Mouse (Mus musculus): ENCODE measurements around the gene Pkmyt1. TPM values are rescaled to one million over a fixed set of nuclear protein-coding genes. Genes with fewer than 3 reads are reported as not detected.
A peak's percentile ranks its signal among the peaks of the same experiment; 100 is the strongest.

The Pkmyt1 gene
- polyA plus RNA-seq, 1 experiment from 2014 or later = 27.2 TPM

DNA sequence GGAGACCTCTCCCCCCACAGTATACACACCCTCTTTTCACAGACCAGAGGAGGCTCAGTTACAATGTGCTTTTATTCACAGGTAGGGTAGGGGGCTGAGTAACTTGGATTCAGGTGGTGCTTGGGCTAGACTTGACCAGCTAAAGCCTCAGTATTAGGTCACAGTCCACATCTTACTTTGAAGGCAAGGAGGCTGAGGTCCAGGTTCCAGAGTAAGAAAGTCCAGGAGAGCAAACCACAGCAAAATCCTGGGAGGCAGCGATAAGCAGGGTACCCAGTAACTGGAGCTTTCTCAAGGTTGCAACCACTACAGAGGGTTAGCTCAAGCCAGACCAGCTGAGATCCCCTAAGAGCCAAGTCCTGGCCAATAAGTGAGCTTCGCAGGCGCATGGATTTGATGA is 43.6 kb upstream of the Pkmyt1 start:
- no peak overlapping the region for H3K27ac ChIP-seq (replicated peaks in 1 of 2; ENCODE audit: control insufficient read depth in 1 of 2, insufficient read depth in 1 of 2, low read depth in 2 of 2, low read length in 2 of 2)
- H3K9me3 ChIP-seq (ENCODE audit: control insufficient read depth, low read length) = no peaks in the 10 kb centered on the region
- H3K4me2 ChIP-seq (ENCODE audit: low read length) = no peak overlapping the region
- WGBS = 53% methylated on average over 3 of the region's 3 CpGs
- no peak overlapping the region for H3K4me3 ChIP-seq (ENCODE audit: control insufficient read depth in 1 of 2, insufficient read depth in 1 of 2, low read depth in 1 of 2, low read length in 2 of 2)
- H3K36me3 ChIP-seq (ENCODE audit: control insufficient read depth, insufficient read depth, low read length) = no peaks in the 10 kb centered on the region
- H3K27me3 ChIP-seq (ENCODE audit: control insufficient read depth, insufficient read depth, low read length) = peaks cover 77% of the 10 kb centered on the region
- H3K4me1 ChIP-seq (ENCODE audit: control insufficient read depth in 2 of 2, insufficient read depth in 2 of 2, low read length in 2 of 2) = peaks cover 5 to 9% of the 10 kb centered on the region in 2 experiments; a peak in 2 of 4 replicates
- ATAC-seq (ENCODE audit: insufficient number of reproducible peaks, insufficient read depth, low FRiP score, low read depth) = no peak
- H3K9ac ChIP-seq (ENCODE audit: low read length) = no peak overlapping the region

DNA sequence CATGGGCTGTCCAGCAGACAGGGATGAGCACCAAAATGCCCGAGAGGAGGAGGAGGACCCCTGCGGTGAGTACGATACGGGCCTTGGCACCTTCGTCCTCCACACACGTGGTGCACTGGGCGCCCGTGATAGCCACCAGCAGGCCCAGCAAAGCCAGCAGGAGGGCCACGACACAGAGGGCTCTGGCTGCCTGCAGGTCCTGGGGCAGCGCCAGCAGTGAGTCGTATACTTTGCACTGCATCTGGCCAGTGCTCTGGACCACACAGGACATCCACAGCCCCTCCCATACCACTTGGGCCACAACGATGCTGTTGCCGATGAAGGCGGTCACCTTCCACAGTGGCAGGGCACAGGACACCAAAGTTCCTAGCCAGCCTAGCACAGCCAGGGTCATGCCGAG is 42.9 kb upstream of the Pkmyt1 start:
- H3K4me1 ChIP-seq (ENCODE audit: control insufficient read depth in 2 of 2, insufficient read depth in 2 of 2, low read length in 2 of 2) = peaks cover 5 to 6% of the 10 kb centered on the region in 2 experiments; a peak in 2 of 4 replicates
- 0 out of 2 replicates have a peak, but pooled peaks have one; percentile 27 for ATAC-seq (ENCODE audit: insufficient number of reproducible peaks, insufficient read depth, low FRiP score, low read depth)
- no peak overlapping the region for H3K4me3 ChIP-seq (ENCODE audit: control insufficient read depth in 1 of 2, insufficient read depth in 1 of 2, low read depth in 1 of 2, low read length in 2 of 2)
- WGBS = 18% methylated on average over 15 of the region's 15 CpGs
- H3K27ac ChIP-seq (replicated peaks in 1 of 2; ENCODE audit: control insufficient read depth in 1 of 2, insufficient read depth in 1 of 2, low read depth in 2 of 2, low read length in 2 of 2) = no peak overlapping the region
- H3K27me3 ChIP-seq (ENCODE audit: control insufficient read depth, insufficient read depth, low read length) = peaks cover 72% of the 10 kb centered on the region
- H3K9me3 ChIP-seq (ENCODE audit: control insufficient read depth, low read length) = no peaks in the 10 kb centered on the region
- H3K4me2 ChIP-seq (ENCODE audit: low read length) = no peak overlapping the region
- H3K9ac ChIP-seq (ENCODE audit: low read length) = no peak overlapping the region
- no peaks in the 10 kb centered on the region for H3K36me3 ChIP-seq (ENCODE audit: control insufficient read depth, insufficient read depth, low read length)

DNA sequence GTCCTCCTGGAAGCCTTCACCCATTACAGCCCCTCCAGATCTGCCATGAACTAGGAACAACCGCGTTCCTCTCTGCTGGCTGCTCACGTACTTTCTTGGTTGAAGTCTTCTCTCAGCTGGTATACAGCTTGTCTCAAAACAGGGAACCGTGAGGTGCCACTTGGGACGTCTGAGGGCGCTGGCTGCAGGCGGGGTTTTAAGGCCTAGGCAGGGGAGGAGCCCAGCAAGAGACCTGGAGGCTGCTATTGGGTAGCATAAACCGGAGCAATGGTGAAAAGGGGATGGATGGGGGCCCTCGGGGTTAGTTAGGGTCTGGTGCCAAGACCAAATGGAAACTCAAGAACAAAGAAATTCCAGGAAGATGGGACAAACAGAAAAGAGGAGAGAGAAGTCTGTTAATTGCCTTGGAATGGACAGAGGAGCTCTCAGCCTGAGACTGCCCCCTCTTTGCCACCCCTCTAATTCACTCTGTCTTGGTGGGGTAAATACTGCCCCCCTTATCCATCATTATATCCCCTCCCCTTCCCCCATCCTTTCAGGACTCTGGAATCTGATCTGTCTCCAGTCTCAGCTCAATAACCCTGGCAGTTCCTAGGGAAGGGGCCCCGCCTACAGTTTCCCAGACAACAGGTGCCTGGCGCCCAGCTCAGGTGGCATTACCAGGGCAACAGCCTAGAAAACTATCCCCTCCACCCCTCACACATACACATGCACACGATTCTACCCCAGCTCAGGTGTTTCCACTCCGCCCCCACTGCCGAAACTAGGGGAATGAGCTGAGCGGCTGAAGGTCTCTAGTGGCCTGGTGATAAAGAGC is 42.1 kb upstream of the Pkmyt1 start, which contains the start of gene Cldn9:
TSS of gene Cldn9 (minus strand) at position 171 of the 817 bp plus-strand sequence.
- no peak for ATAC-seq (ENCODE audit: insufficient number of reproducible peaks, insufficient read depth, low FRiP score, low read depth)
- 26% methylated on average over 15 of the region's 15 CpGs for WGBS
- H3K9ac ChIP-seq (ENCODE audit: low read length) = no peak within 1 kb of the TSS
- H3K9me3 ChIP-seq (ENCODE audit: control insufficient read depth, low read length) = no peaks in the 10 kb centered on the region
- peaks cover 5 to 6% of the 10 kb centered on the region in 2 experiments; a peak in 2 of 4 replicates for H3K4me1 ChIP-seq (ENCODE audit: control insufficient read depth in 2 of 2, insufficient read depth in 2 of 2, low read length in 2 of 2)
- no peak within 1 kb of the TSS for H3K27ac ChIP-seq (replicated peaks in 1 of 2; ENCODE audit: control insufficient read depth in 1 of 2, insufficient read depth in 1 of 2, low read depth in 2 of 2, low read length in 2 of 2)
- peaks cover 63% of the 10 kb centered on the region for H3K27me3 ChIP-seq (ENCODE audit: control insufficient read depth, insufficient read depth, low read length)
- H3K4me3 ChIP-seq (ENCODE audit: control insufficient read depth in 1 of 2, insufficient read depth in 1 of 2, low read depth in 1 of 2, low read length in 2 of 2) = no peak within 1 kb of the TSS
- no peaks in the 10 kb centered on the region for H3K36me3 ChIP-seq (ENCODE audit: control insufficient read depth, insufficient read depth, low read length)
- H3K4me2 ChIP-seq (ENCODE audit: low read length) = no peak within 1 kb of the TSS

- no peak overlapping the region for H3K27ac ChIP-seq (replicated peaks in 1 of 2; ENCODE audit: control insufficient read depth in 1 of 2, insufficient read depth in 1 of 2, low read depth in 2 of 2, low read length in 2 of 2)
- no peaks in the 10 kb centered on the region for H3K36me3 ChIP-seq (ENCODE audit: control insufficient read depth, insufficient read depth, low read length)
- no peak overlapping the region for H3K4me3 ChIP-seq (ENCODE audit: control insufficient read depth in 1 of 2, insufficient read depth in 1 of 2, low read depth in 1 of 2, low read length in 2 of 2)
- H3K9me3 ChIP-seq (ENCODE audit: control insufficient read depth, low read length) = no peaks in the 10 kb centered on the region
- 75% methylated on average over 1 of the region's 1 CpGs for WGBS
- peaks cover 2 to 6% of the 10 kb centered on the region in 2 experiments; a peak in 2 of 4 replicates for H3K4me1 ChIP-seq (ENCODE audit: control insufficient read depth in 2 of 2, insufficient read depth in 2 of 2, low read length in 2 of 2)
- H3K4me2 ChIP-seq (ENCODE audit: low read length) = no peak overlapping the region
- H3K27me3 ChIP-seq (ENCODE audit: control insufficient read depth, insufficient read depth, low read length) = peaks cover 31% of the 10 kb centered on the region
- no peak for ATAC-seq (ENCODE audit: insufficient number of reproducible peaks, insufficient read depth, low FRiP score, low read depth)
- no peak overlapping the region for H3K9ac ChIP-seq (ENCODE audit: low read length)
Measured at GRCm38 (mm10) chr17:23694491-23694890, 31.6 kb upstream of the Pkmyt1 start.

DNA sequence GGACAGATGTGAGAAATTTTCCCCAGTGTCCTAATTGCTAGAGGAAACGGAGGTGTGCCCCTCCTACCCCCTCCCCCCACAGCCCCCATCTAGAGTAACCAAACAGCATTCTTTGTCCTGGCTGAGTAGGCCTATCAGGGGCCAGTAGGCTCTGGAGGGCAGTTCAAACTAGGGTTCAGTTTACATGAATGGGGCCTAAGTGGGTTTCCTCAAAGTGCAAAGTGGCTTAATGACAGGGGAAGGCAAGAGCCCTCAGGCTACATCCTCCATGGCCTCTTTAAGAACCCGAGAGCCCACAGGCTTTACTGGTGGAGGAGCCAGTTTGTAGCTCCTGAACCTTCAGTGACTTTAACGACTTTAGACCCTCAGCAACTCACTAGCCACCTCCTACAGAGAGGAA is 30.3 kb upstream of the Pkmyt1 start:
- Histone ChIP-seq H3K4me1 (ENCODE audit: control insufficient read depth in 2 of 2, insufficient read depth in 2 of 2, low read length in 2 of 2) (peaks cover 2 to 6% of the 10 kb centered on the region in 2 experiments; a peak in 2 of 4 replicates), H3K9ac (ENCODE audit: low read length) (no peak overlapping the region), H3K4me3 (ENCODE audit: control insufficient read depth in 1 of 2, insufficient read depth in 1 of 2, low read depth in 1 of 2, low read length in 2 of 2) (no peak overlapping the region), H3K27ac (replicated peaks in 1 of 2; ENCODE audit: control insufficient read depth in 1 of 2, insufficient read depth in 1 of 2, low read depth in 2 of 2, low read length in 2 of 2) (no peak overlapping the region), H3K36me3 (ENCODE audit: control insufficient read depth, insufficient read depth, low read length) (no peaks in the 10 kb centered on the region), H3K27me3 (ENCODE audit: control insufficient read depth, insufficient read depth, low read length) (peaks cover 34% of the 10 kb centered on the region), H3K4me2 (ENCODE audit: low read length) (no peak overlapping the region), H3K9me3 (ENCODE audit: control insufficient read depth, low read length) (no peaks in the 10 kb centered on the region)
- no peak for ATAC-seq (ENCODE audit: insufficient number of reproducible peaks, insufficient read depth, low FRiP score, low read depth)
- 21% methylated on average over 3 of the region's 3 CpGs for WGBS

GRCm38 (mm10) chr17:23699131-23700077 is 26.7 kb upstream of the Pkmyt1 start:
- no peaks in the 10 kb centered on the region for H3K36me3 ChIP-seq (ENCODE audit: control insufficient read depth, insufficient read depth, low read length)
- peaks cover 2 to 6% of the 10 kb centered on the region in 2 experiments; a peak in 2 of 4 replicates for H3K4me1 ChIP-seq (ENCODE audit: control insufficient read depth in 2 of 2, insufficient read depth in 2 of 2, low read length in 2 of 2)
- H3K4me3 ChIP-seq (ENCODE audit: control insufficient read depth in 1 of 2, insufficient read depth in 1 of 2, low read depth in 1 of 2, low read length in 2 of 2) = peak overlapping the region; percentile 60 to 67
- no peaks in the 10 kb centered on the region for H3K9me3 ChIP-seq (ENCODE audit: control insufficient read depth, low read length)
- peak overlapping the region; percentile 70 for H3K9ac ChIP-seq (ENCODE audit: low read length)
- ATAC-seq (ENCODE audit: insufficient number of reproducible peaks, insufficient read depth, low FRiP score, low read depth) = peak; percentile 42; the same call in 1 of the 2 replicates
- H3K27ac ChIP-seq (replicated peaks in 1 of 2; ENCODE audit: control insufficient read depth in 1 of 2, insufficient read depth in 1 of 2, low read depth in 2 of 2, low read length in 2 of 2) = no peak overlapping the region
- under 1% methylated on average over 71 of the region's 101 CpGs for WGBS
- H3K4me2 ChIP-seq (ENCODE audit: low read length) = peak overlapping the region; percentile 100
- peaks cover 37% of the 10 kb centered on the region for H3K27me3 ChIP-seq (ENCODE audit: control insufficient read depth, insufficient read depth, low read length)

- no peaks in the 10 kb centered on the region for H3K9me3 ChIP-seq (ENCODE audit: control insufficient read depth, low read length)
- H3K4me3 ChIP-seq (ENCODE audit: control insufficient read depth in 1 of 2, insufficient read depth in 1 of 2, low read depth in 1 of 2, low read length in 2 of 2) = peak overlapping the region; percentile 60 to 67
- H3K27me3 ChIP-seq (ENCODE audit: control insufficient read depth, insufficient read depth, low read length) = peaks cover 39% of the 10 kb centered on the region
- H3K4me1 ChIP-seq (ENCODE audit: control insufficient read depth in 2 of 2, insufficient read depth in 2 of 2, low read length in 2 of 2) = peaks cover 2 to 6% of the 10 kb centered on the region in 2 experiments; a peak in 2 of 4 replicates
- H3K9ac ChIP-seq (ENCODE audit: low read length) = peak overlapping the region; percentile 70
- WGBS = 2% methylated on average over 26 of the region's 28 CpGs
- no peaks in the 10 kb centered on the region for H3K36me3 ChIP-seq (ENCODE audit: control insufficient read depth, insufficient read depth, low read length)
- H3K4me2 ChIP-seq (ENCODE audit: low read length) = peak overlapping the region; percentile 100
- no peak overlapping the region for H3K27ac ChIP-seq (replicated peaks in 1 of 2; ENCODE audit: control insufficient read depth in 1 of 2, insufficient read depth in 1 of 2, low read depth in 2 of 2, low read length in 2 of 2)
- ATAC-seq (ENCODE audit: insufficient number of reproducible peaks, insufficient read depth, low FRiP score, low read depth) = peak; percentile 93
Measured at GRCm38 (mm10) chr17:23700079-23700478, 26.1 kb upstream of the Pkmyt1 start.
